Mouse (Mus musculus) intestine, postnatal 0 days (tissue): Measurements from ENCODE around the gene Disc1. TPM values are rescaled to one million over a fixed set of nuclear protein-coding genes. Genes with fewer than 3 reads are reported as not detected.

Experiments
- ATAC-seq: fragments of 200-750 bp; cut with Nextera tagmentation; 2 replicates; pipeline ENCODE4 v1.8.0; 2017; ENCODE audit warnings: mild to moderate bottlenecking, moderate TSS enrichment, moderate library complexity
- H3K27ac ChIP-seq: fragments of 300-500 bp; sonication (generic); 2 replicates; pipeline ENCODE4 v1.5.1; 2014; ENCODE audit warnings: mild to moderate bottlenecking, low read depth, low read length, moderate library complexity
- H3K27me3 ChIP-seq: fragments of 300-500 bp; sonication (generic); replicated peaks from 2 replicates; pipeline ENCODE4 v1.6.1; 2014; ENCODE audit warnings: low read length, mixed read lengths; ENCODE audit not compliant: control insufficient read depth, insufficient read depth
- H3K36me3 ChIP-seq: fragments of 300-500 bp; sonication (generic); 2 replicates; pipeline ENCODE4 v1.6.1; 2014; ENCODE audit warnings: mild to moderate bottlenecking, moderate library complexity; ENCODE audit not compliant: control insufficient read depth, insufficient read depth
- H3K4me1 ChIP-seq: fragments of 300-500 bp; sonication (generic); replicated peaks from 2 replicates; pipeline ENCODE4 v1.6.1; 2014; ENCODE audit warnings: antibody characterized with exemption, low read length, mixed read lengths; ENCODE audit not compliant: control insufficient read depth, insufficient read depth
- H3K4me2 ChIP-seq: fragments of 300-500 bp; sonication (generic); replicated peaks from 2 replicates; pipeline ENCODE4 v1.6.1; 2014; ENCODE audit warnings: low read depth, mild to moderate bottlenecking, moderate library complexity
- H3K4me3 ChIP-seq: fragments of 300-500 bp; sonication (generic); 2 replicates; pipeline ENCODE4 v1.5.1; 2014; ENCODE audit warnings: low read depth, low read length
- H3K9ac ChIP-seq: fragments of 300-500 bp; sonication (generic); 2 replicates; pipeline ENCODE4 v1.6.1; 2014; ENCODE audit warnings: mild to moderate bottlenecking, low read depth, low read length
- H3K9me3 ChIP-seq: fragments of 300-500 bp; sonication (generic); 2 replicates; pipeline ENCODE4 v1.6.1; 2016; ENCODE audit warnings: mixed run types; ENCODE audit not compliant: control insufficient read depth
- CTCF ChIP-seq: sonication (generic); IDR thresholded peaks from 2 replicates; pipeline ENCODE4 v1.5.1; 2016; ENCODE audit warnings: low read depth, mild to moderate bottlenecking, control low read depth, antibody characterized with exemption, moderate library complexity
- WGBS: fragments of 180-500 bp; shearing (Covaris S2); extraction: QIAGEN DNeasy Blood & Tissue Kit; methylation state at CpG from one replicate; pipeline ENCODE4 v1.1.7; 2014; 5-methylcytosine and 5-hydroxymethylcytosine counted together
- polyA plus RNA-seq: library from polyadenylated mRNA; unstranded; fragments of >200 nt; fragmentation: Nextera tagmentation; extraction: Ambion mirVana; gene quantifications from 2 replicates; pipeline ENCODE4 v1.2.1, GENCODE M21; 2015

The Disc1 gene
- polyA plus RNA-seq, 1 experiment from 2014 or later: 0.40 TPM

DNA sequence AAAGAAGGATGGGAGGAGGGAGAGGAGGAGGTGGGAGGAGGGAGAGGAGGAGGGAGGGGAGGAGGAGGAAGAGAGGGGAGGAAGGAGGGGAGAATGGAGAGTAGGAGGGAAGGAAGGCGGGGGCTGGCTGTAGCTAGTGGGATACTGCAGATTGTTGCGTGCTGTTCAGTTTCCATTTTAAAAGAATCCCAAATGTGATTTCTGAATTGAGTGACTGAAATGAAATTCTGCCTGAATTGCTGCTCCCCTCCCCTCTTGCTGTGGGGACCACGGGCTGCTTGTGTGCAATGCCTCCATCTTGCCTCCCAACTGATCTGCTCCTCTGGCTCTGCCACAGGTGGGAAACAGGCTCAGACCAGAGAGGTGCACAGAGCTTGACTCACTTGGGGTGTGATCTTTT is 153.0 kb downstream of the Disc1 start:
- no peak overlapping the region for H3K27ac ChIP-seq
- H3K9me3 ChIP-seq: no peaks in the 10 kb centered on the region
- WGBS: 80% methylated on average over 3 of the region's 3 CpGs
- no peaks in the 10 kb centered on the region for H3K36me3 ChIP-seq
- H3K4me1 ChIP-seq: no peaks in the 10 kb centered on the region
- H3K4me3 ChIP-seq: no peak overlapping the region
- TF ChIP-seq CTCF: no peak
- no peaks in the 10 kb centered on the region for H3K27me3 ChIP-seq
- ATAC-seq: no peak
- H3K4me2 ChIP-seq: no peak overlapping the region
- H3K9ac ChIP-seq: no peak overlapping the region

DNA sequence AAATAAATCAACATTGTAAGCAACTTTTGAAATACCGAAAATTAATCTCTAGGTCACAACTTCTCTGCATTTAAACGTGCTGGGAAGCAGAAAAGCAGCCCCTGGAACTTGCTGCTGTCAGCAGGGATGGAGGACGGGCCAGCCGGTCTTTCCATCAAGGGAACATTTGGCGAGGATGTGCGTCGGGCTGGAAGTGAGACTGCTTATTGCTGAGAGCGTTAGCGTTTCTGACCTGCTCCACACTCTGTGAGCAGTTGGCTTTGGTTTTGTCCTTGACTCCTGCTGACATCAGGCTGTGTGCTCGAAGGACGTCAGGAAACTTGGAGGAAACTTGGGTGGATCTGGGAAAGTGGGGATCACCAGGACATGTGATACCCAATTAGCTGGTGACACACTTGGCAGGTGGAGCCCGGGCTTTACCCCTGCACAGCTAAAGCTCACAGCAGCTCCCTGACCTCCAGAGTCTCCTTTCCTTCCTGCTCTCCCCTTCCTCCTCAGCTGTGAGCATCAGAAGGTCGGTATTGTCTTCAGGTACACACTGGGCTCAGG is 158.7 kb downstream of the Disc1 start:
- no peak overlapping the region for H3K4me3 ChIP-seq
- H3K9me3 ChIP-seq: no peaks in the 10 kb centered on the region
- no peak overlapping the region for H3K27ac ChIP-seq
- H3K4me2 ChIP-seq: no peak overlapping the region
- no peaks in the 10 kb centered on the region for H3K4me1 ChIP-seq
- no peak for TF ChIP-seq CTCF
- ATAC-seq: no peak
- WGBS: 63% methylated on average over 13 of the region's 13 CpGs
- H3K36me3 ChIP-seq: no peaks in the 10 kb centered on the region
- H3K27me3 ChIP-seq: no peaks in the 10 kb centered on the region
- H3K9ac ChIP-seq: no peak overlapping the region

DNA sequence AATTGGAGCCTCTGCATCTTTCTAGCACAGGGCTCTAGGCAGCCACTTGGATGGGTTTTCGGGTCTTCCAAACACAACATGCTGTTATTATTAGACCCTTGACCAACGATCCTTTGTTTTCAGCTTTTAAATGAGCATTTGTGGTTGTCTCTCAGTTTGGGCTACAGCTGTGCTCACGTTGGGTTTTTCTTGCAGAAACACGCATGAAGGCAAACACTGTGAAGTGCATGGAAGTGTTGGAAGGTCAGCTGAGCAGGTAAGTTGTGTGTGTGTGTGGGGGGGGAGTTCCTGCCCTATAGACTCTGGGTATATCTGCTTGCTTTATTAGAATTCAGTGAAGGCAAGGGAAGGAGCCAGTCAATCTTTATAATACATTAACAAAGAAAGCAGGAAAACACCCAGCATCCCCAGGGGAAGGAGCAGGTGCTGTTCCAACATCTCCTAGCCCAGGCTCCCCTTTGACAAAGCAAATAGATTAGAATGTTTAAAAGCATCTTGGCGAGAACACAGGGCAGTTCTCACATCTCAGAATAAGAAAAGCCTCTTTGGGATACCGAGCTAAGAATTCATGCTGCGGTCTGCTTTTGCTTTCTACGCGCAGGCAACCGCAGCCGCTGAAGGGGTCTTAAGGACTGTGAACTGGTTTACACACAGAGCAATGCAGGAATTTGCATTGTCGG is 164.0 kb downstream of the Disc1 start:
- 55% methylated on average over 12 of the region's 12 CpGs for WGBS
- TF ChIP-seq CTCF: no peak

DNA sequence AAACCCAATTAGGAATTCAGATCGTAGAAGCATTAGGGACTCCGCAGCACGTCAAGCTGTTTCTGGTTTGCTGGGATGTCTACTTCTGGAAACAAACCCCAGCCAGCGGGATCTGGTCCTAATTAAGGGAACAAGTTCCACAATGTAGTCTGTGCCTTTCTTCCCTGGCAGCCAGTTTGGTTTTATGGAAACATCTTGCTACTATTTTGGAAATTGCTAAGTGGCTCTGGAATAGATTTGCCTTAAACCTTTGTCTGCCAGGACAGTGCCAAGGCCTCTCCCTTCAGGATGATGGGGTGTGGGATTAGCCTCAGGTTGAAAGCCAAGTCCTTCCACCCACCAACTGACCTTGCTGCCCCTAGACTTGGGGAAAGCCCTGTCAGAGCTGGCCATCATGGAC is 164.7 kb downstream of the Disc1 start:
- no peak for TF ChIP-seq CTCF
- no peaks in the 10 kb centered on the region for H3K9me3 ChIP-seq
- no peak overlapping the region for H3K4me2 ChIP-seq
- no peaks in the 10 kb centered on the region for H3K4me1 ChIP-seq
- no peaks in the 10 kb centered on the region for H3K36me3 ChIP-seq
- no peak overlapping the region for H3K9ac ChIP-seq
- H3K27me3 ChIP-seq: no peaks in the 10 kb centered on the region
- ATAC-seq: no peak
- H3K4me3 ChIP-seq: no peak overlapping the region
- WGBS: 67% methylated on average over 4 of the region's 4 CpGs
- no peak overlapping the region for H3K27ac ChIP-seq

More for the DNA sequence above, 164.0 kb downstream of the Disc1 start:
- Histone ChIP-seq H3K27me3 (no peaks in the 10 kb centered on the region), H3K27ac (no peak overlapping the region), H3K4me2 (no peak overlapping the region), H3K4me3 (no peak overlapping the region), H3K4me1 (no peaks in the 10 kb centered on the region), H3K36me3 (no peaks in the 10 kb centered on the region), H3K9me3 (no peaks in the 10 kb centered on the region), H3K9ac (no peak overlapping the region)
- no peak for ATAC-seq

DNA sequence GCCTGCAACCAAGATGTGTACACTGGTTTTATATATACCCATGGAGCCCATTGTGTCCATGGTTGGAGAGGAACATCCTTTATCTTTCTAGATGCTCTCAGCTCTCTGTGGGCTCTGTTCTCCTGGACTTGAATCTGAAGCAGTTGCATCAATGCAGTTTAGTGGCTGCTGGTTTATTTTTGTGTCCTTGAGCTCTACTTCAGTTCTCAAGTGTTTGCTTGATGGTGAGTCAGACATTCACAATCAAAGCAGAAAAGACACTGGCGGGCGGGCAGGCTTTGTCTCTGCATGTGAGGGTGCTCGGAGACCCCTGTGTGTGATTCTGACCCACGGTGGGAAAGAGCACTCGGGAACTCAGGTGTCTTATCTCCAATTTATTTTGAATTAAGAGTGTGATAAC is 166.6 kb downstream of the Disc1 start:
- 81% methylated on average over 5 of the region's 5 CpGs for WGBS
- Histone ChIP-seq H3K4me1 (no peaks in the 10 kb centered on the region), H3K4me3 (no peak overlapping the region)

DNA sequence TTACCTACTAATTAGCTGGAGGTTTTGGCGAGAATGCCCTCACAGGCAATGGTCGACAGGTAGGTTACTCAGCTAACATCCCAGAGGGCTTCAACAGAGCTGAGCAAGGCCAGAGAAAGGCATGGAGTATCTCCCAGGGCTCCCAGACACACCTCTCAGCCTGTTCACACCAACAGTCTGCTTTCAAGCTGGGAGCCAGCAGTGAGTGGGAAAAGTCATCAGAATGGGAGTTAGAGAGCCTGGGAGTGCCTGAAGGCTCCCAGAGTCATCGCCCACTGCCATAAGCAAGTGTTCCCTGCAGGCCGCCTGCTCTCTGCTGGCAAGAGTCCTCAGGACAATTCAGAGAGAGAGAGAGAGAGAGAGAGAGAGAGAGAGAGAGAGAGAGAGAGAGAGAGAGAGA is 167.1 kb downstream of the Disc1 start:
- no peaks in the 10 kb centered on the region for H3K9me3 ChIP-seq
- 77% methylated on average over 4 of the region's 4 CpGs for WGBS
- TF ChIP-seq CTCF: no peak
- H3K4me2 ChIP-seq: no peak overlapping the region
- no peaks in the 10 kb centered on the region for H3K4me1 ChIP-seq
- H3K36me3 ChIP-seq: no peaks in the 10 kb centered on the region
- H3K9ac ChIP-seq: no peak overlapping the region
- H3K27me3 ChIP-seq: no peaks in the 10 kb centered on the region
- H3K27ac ChIP-seq: no peak overlapping the region
- ATAC-seq: no peak
- H3K4me3 ChIP-seq: no peak overlapping the region

More for the DNA sequence above, 166.6 kb downstream of the Disc1 start:
- no peak for TF ChIP-seq CTCF
- no peak for ATAC-seq
- no peak overlapping the region for H3K4me2 ChIP-seq
- H3K36me3 ChIP-seq: no peaks in the 10 kb centered on the region
- no peaks in the 10 kb centered on the region for H3K9me3 ChIP-seq
- H3K27ac ChIP-seq: no peak overlapping the region
- H3K9ac ChIP-seq: no peak overlapping the region
- H3K27me3 ChIP-seq: no peaks in the 10 kb centered on the region
